Mouse (Mus musculus) liver, embryonic 15.5 days (tissue): ENCODE measurements at regions not wholly inside any gene's neighbourhood (a gene's known extent, or its start where the extent isn't known, plus 50 kb on each side); places are given as distances from the start of the nearest gene placed in this dataset.

ENCODE experiments used
- ATAC-seq: fragments of 200-750 bp; cut with Nextera tagmentation; 2 replicates; pipeline ENCODE4 v1.8.0; 2017; ENCODE audit warnings: moderate number of reproducible peaks, mild to moderate bottlenecking, moderate library complexity; ENCODE audit not compliant: insufficient read depth
- H3K27ac ChIP-seq: fragments of 300-500 bp; sonication (generic); replicated peaks from 2 replicates; pipeline ENCODE4 v1.5.1; 2015; ENCODE audit warnings: mild to moderate bottlenecking, inconsistent platforms
- H3K27me3 ChIP-seq: fragments of 300-500 bp; sonication (generic); 2 replicates; pipeline ENCODE4 v1.6.1; 2015; ENCODE audit warnings: mild to moderate bottlenecking, inconsistent platforms
- H3K36me3 ChIP-seq: fragments of 300-500 bp; sonication (generic); replicated peaks from 2 replicates; pipeline ENCODE4 v1.6.1; 2015; ENCODE audit warnings: moderate library complexity, mild to moderate bottlenecking, inconsistent platforms
- H3K4me1 ChIP-seq: fragments of 300-500 bp; sonication (generic); replicated peaks from 2 replicates; pipeline ENCODE4 v1.6.1; 2015; ENCODE audit warnings: inconsistent platforms
- H3K4me2 ChIP-seq: fragments of 300-500 bp; sonication (generic); 2 replicates; pipeline ENCODE4 v1.6.1; 2015; ENCODE audit warnings: moderate library complexity, mild to moderate bottlenecking, inconsistent platforms
- H3K4me3 ChIP-seq: fragments of 300-500 bp; sonication (generic); replicated peaks from 2 replicates; pipeline ENCODE4 v1.5.1; 2015; ENCODE audit warnings: mild to moderate bottlenecking, inconsistent platforms
- H3K9ac ChIP-seq: fragments of 300-500 bp; sonication (generic); 2 replicates; pipeline ENCODE4 v1.6.1; 2015; ENCODE audit warnings: moderate library complexity, mild to moderate bottlenecking, inconsistent platforms
- H3K9me3 ChIP-seq: fragments of 300-500 bp; sonication (generic); replicated peaks from 2 replicates; pipeline ENCODE4 v1.6.1; 2016; ENCODE audit warnings: inconsistent platforms
- WGBS: fragments of 180-500 bp; shearing (Covaris S2); methylation state at CpG from one replicate; pipeline ENCODE4 v1.1.7; 2015; ENCODE audit warnings: mixed read lengths; ENCODE audit not compliant: insufficient replicate concordance; 5-methylcytosine and 5-hydroxymethylcytosine counted together

DNA sequence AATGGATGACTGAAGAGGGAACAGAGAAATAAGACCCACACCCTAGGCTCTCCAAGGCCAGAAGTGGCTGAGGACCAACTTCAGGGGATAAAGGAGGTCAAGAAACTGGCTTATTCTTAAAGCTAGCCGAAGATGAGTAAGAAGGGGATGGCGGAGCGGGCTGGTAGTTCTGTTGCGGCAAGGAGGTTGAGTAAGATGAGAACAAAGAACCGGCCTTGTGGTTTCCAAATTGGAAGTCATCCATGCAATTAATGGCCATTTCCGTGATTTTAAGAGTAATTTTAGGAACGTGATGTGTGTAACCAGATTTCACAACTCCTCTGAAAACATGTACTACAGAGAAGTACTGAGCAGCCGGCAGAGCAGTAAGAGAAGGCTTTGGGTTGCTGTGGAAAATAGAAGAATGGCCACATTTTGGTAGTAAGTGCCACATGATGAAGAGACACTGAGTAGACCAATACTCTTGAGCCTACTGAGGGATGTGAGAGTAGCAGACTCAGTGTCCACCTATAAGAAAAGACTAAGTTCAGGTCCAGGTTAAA is 258.4 kb downstream of the Fam49a start:
- no peak overlapping the region for H3K4me3 ChIP-seq
- no peaks in the 10 kb centered on the region; the same call in 1 of the 2 replicates for H3K4me1 ChIP-seq
- no peak overlapping the region for H3K4me2 ChIP-seq
- 73% methylated on average over 8 of the region's 8 CpGs for WGBS
- ATAC-seq, result no peak
- H3K36me3 ChIP-seq, result no peaks in the 10 kb centered on the region
- H3K27me3 ChIP-seq, result peaks cover 5% of the 10 kb centered on the region; the same call in 1 of the 2 replicates
- no peak overlapping the region for H3K27ac ChIP-seq
- H3K9me3 ChIP-seq, result no peaks in the 10 kb centered on the region
- no peak overlapping the region for H3K9ac ChIP-seq

DNA sequence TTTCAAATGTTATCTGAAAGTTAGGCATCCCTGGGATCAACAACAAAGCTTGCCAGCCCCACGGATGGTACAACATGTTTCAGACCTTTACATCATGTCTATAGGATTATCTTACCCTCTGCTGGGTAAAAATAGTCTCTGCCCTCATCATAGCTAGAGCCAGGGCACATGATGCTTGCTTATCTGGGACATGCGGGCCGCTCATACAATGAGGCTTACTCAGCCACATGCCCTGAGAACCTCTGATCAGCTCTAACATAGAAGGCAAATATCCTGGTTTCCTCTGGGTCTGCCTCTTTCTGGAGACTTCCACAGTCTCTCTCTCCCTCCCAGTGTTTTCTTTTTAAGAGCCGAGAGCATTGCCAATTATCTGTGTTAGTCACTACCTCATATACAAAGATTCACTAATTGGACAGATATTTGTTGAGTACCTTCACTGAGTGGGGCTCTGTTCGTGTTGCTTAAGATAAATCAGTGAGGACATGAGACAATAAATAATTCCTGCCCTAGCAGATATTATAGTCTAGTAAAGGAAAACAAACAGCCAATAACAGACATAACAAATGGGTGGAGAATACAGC is 256.6 kb downstream of the Fam49a start:
- Histone ChIP-seq H3K4me3 (no peak overlapping the region), H3K9ac (no peak overlapping the region), H3K27me3 (no peaks in the 10 kb centered on the region), H3K36me3 (no peaks in the 10 kb centered on the region), H3K9me3 (no peaks in the 10 kb centered on the region), H3K4me1 (no peaks in the 10 kb centered on the region; the same call in 1 of the 2 replicates), H3K27ac (no peak overlapping the region), H3K4me2 (no peak overlapping the region)
- WGBS, result 46% methylated on average over 5 of the region's 5 CpGs
- peak; percentile 40; the same call in 1 of the 2 replicates for ATAC-seq

DNA sequence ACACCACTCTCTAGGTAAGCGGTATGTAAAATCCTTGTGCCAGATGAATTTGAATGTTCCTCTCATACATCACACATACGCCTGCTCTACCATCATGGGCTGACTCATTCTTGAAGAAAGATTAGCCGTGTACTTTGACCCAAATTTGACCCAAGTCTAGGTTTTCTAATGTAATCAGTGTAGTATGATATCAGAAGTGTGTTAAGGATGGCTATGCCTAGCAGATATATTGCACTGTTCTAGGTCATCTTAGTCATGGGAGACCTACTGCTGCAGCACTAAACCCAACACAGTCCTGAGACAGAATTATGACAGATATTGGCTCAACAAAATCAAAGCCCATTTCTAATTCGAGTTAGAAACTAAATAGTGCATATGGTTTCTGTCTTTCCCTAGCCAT is 255.1 kb downstream of the Fam49a start:
- Histone ChIP-seq H3K27me3 (no peaks in the 10 kb centered on the region), H3K27ac (no peak overlapping the region), H3K9ac (no peak overlapping the region), H3K36me3 (no peaks in the 10 kb centered on the region), H3K4me1 (no peaks in the 10 kb centered on the region; the same call in 1 of the 2 replicates), H3K9me3 (no peaks in the 10 kb centered on the region), H3K4me2 (no peak overlapping the region), H3K4me3 (no peak overlapping the region)
- no peak for ATAC-seq
- 63% methylated on average over 4 of the region's 4 CpGs for WGBS

- peaks cover 11% of the 10 kb centered on the region for H3K4me1 ChIP-seq
- no peak for ATAC-seq
Measured at GRCm38 (mm10) chr12:12510764-12511163, 248.8 kb downstream of the Fam49a start.

DNA sequence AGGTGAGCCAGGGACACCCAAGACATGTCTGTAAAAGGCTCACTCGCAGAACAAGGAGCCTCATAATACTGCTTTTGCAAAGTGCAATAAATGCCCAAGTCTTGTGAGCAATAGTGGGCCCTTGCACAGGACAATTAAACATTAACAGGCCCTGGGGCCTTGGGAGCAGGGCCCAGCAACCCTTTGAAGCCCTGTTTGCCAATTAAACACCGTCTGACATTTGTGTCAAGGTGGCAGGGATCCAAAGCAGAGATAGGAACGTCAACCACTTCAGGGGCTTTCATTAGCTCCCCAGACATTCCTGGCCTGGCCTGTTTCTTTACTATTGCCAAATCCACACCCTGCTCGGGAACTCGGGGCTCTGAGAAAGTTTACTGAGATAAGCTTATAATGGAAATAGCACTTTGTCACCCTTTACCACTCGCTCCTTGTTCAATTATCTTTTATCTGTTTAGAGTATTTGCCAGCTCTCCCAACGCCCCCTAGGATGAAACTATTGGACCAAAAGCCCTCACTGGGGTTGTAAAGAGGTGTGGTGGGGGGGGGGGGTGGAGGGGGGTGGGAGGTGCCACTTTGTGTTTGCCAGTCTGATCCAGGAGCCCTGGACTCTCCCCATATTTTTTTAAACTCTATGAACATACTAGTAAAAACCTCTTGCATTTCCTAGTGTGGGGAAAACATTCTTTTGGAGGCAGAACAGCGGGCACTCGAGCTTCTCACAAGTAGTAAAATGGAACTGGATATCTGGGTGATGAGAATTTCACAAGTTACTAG is 247.4 kb downstream of the Fam49a start:
- no peaks in the 10 kb centered on the region for H3K27me3 ChIP-seq
- no peaks in the 10 kb centered on the region for H3K9me3 ChIP-seq
- no peak overlapping the region for H3K4me2 ChIP-seq
- H3K4me1 ChIP-seq, result peaks cover 11% of the 10 kb centered on the region
- H3K36me3 ChIP-seq, result no peaks in the 10 kb centered on the region
- no peak overlapping the region for H3K4me3 ChIP-seq
- WGBS, result 36% methylated on average over 9 of the region's 9 CpGs
- ATAC-seq, result peak; percentile 51; the same call in 1 of the 2 replicates
- no peak overlapping the region for H3K9ac ChIP-seq
- peak overlapping the region; percentile 29; the same call in 1 of the 2 replicates for H3K27ac ChIP-seq

More at GRCm38 (mm10) chr12:12510764-12511163, 248.8 kb downstream of the Fam49a start:
- H3K4me2 ChIP-seq, result no peak overlapping the region
- H3K36me3 ChIP-seq, result no peaks in the 10 kb centered on the region
- no peak overlapping the region for H3K9ac ChIP-seq
- H3K9me3 ChIP-seq, result no peaks in the 10 kb centered on the region
- H3K4me3 ChIP-seq, result no peak overlapping the region
- H3K27me3 ChIP-seq, result no peaks in the 10 kb centered on the region
- no peak overlapping the region for H3K27ac ChIP-seq

GRCm38 (mm10) chr12:12508487-12509125 is 246.7 kb downstream of the Fam49a start:
- 67% methylated on average over 9 of the region's 9 CpGs for WGBS
- no peak for ATAC-seq
- H3K27ac ChIP-seq, result 0 out of 2 replicates have a peak overlapping the region, but pooled peaks have one; percentile 29

GRCm38 (mm10) chr12:12506671-12507070 is 244.7 kb downstream of the Fam49a start:
- H3K36me3 ChIP-seq, result no peaks in the 10 kb centered on the region
- no peak for ATAC-seq

More at GRCm38 (mm10) chr12:12508487-12509125, 246.7 kb downstream of the Fam49a start:
- Histone ChIP-seq H3K36me3 (no peaks in the 10 kb centered on the region), H3K4me3 (no peak overlapping the region), H3K9me3 (no peaks in the 10 kb centered on the region), H3K27me3 (no peaks in the 10 kb centered on the region), H3K4me1 (peaks cover 11% of the 10 kb centered on the region), H3K9ac (no peak overlapping the region), H3K4me2 (no peak overlapping the region)

GRCm38 (mm10) chr12:12505590-12505989 is 243.7 kb downstream of the Fam49a start:
- Histone ChIP-seq H3K36me3 (no peaks in the 10 kb centered on the region), H3K9ac (no peak overlapping the region), H3K9me3 (no peaks in the 10 kb centered on the region), H3K27ac (no peak overlapping the region), H3K4me1 (peaks cover 11% of the 10 kb centered on the region), H3K4me2 (no peak overlapping the region), H3K4me3 (no peak overlapping the region), H3K27me3 (no peaks in the 10 kb centered on the region)
- ATAC-seq, result no peak
- WGBS, result 43% methylated on average over 4 of the region's 4 CpGs

More at GRCm38 (mm10) chr12:12506671-12507070, 244.7 kb downstream of the Fam49a start:
- no peaks in the 10 kb centered on the region for H3K27me3 ChIP-seq
- H3K9ac ChIP-seq, result no peak overlapping the region
- H3K4me2 ChIP-seq, result no peak overlapping the region
- WGBS, result 71% methylated on average over 3 of the region's 3 CpGs
- no peaks in the 10 kb centered on the region for H3K9me3 ChIP-seq
- H3K27ac ChIP-seq, result no peak overlapping the region
- H3K4me3 ChIP-seq, result no peak overlapping the region
- H3K4me1 ChIP-seq, result peaks cover 11% of the 10 kb centered on the region

DNA sequence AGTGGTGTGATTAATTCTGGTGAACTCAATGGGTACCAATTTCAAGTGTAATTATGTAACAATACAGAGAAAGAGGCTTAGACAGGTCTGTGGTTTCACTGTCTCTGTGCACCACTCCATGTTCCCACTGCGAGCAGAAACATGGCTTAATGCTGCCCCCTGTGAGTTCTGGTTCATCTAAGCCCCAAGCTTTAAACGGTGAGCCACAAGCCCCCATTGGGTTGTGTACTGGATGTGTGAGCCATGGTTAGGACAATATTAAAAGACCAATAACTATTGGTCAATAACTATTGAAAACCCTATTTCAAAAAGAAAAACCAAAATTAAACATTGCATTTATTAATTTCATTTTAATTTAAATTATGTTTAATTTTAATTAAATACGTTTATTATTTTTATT is 238.0 kb downstream of the Fam49a start:
- H3K4me3 ChIP-seq, result no peak overlapping the region
- no peaks in the 10 kb centered on the region for H3K36me3 ChIP-seq
- H3K4me1 ChIP-seq, result peaks cover 40% of the 10 kb centered on the region
- no peaks in the 10 kb centered on the region for H3K27me3 ChIP-seq
- WGBS, result 40% methylated on average over 3 of the region's 3 CpGs
- no peak overlapping the region for H3K9ac ChIP-seq
- ATAC-seq, result no peak
- H3K9me3 ChIP-seq, result no peaks in the 10 kb centered on the region
- H3K27ac ChIP-seq, result no peak overlapping the region
- H3K4me2 ChIP-seq, result no peak overlapping the region

GRCm38 (mm10) chr12:12498621-12499020 is 236.7 kb downstream of the Fam49a start:
- no peak for ATAC-seq

More at GRCm38 (mm10) chr12:12498621-12499020, 236.7 kb downstream of the Fam49a start:
- Histone ChIP-seq H3K4me1 (peaks cover 40% of the 10 kb centered on the region), H3K4me2 (no peak overlapping the region), H3K4me3 (no peak overlapping the region), H3K27ac (0 out of 2 replicates have a peak overlapping the region, but pooled peaks have one; percentile 1), H3K9me3 (no peaks in the 10 kb centered on the region), H3K27me3 (no peaks in the 10 kb centered on the region), H3K9ac (no peak overlapping the region), H3K36me3 (no peaks in the 10 kb centered on the region)
